In genomic region chr12:50929641-50930040, GRCm38 (mm10) we compare ENCODE assay signal across 20 mouse cellular contexts.
"Had no signal": no experiment of that assay in that cellular context is flagged by ENCODE, and none has a peak within 500 bp of the region (broad histone marks: within the 10 kb centered on the region; RNA-seq: fewer than 3 reads in every experiment).

No protein-coding gene starts in this region.

- ATAC-seq: forebrain, embryonic 13.5 days; forebrain, embryonic 14.5 days; forebrain, embryonic 15.5 days; forebrain, embryonic 16.5 days; forebrain, postnatal 0 days had no signal

- DNase-seq: cerebellum, adult 8-10 months; cerebellum, adult 9-10 months; cerebellum, adult 9-11 months; cerebellum, postnatal 10 days; cerebellum, postnatal 14 days; cerebellum, postnatal 25 days; cerebellum, postnatal 36 days; embryo, embryonic 11 days; forebrain, postnatal 0 days; gastrocnemius, adult 2 months; gastrocnemius, postnatal 10 days; gastrocnemius, postnatal 14 days; gastrocnemius, postnatal 25 days; gastrocnemius, postnatal 36 days; heart, adult 18-20 months; heart, adult 2 months had no signal
